Mouse (Mus musculus): ENCODE measurements around the gene Hmox1. TPM values are rescaled to one million over a fixed set of nuclear protein-coding genes. Genes with fewer than 3 reads are reported as not detected.

Hmox1 gene
- polyA plus RNA-seq, 1 experiment from 2014 or later: 21.9 TPM

DNA sequence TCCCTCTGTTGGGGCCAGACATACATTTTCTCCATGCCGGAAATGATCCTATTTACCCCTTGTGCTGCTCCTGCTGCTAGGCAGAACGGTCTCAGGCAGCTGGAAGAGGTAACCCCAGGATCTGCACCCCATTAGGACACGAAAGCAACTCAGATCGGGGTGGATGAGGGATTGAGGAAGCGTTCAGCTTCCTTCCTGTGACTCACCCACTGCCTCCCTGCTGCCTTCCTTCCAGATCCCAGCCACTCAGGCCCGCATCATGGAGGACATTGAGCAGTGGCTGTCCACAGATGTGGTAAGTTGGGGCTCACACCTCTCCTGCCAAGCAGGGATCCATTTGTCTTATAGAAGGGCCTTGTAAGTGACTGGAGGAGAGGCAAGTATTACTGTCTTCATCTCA, 26.1 kb upstream of the Hmox1 start:
- Histone ChIP-seq H3K4me1 (ENCODE audit: control insufficient read depth, insufficient read depth, low read length) (no peaks in the 10 kb centered on the region), H3K4me3 (ENCODE audit: low read length) (no peak overlapping the region), H3K27me3 (replicated peaks; ENCODE audit: control insufficient read depth, insufficient read depth, low read length) (no peaks in the 10 kb centered on the region), H3K9ac (ENCODE audit: low read depth, low read length) (no peak overlapping the region), H3K9me3 (ENCODE audit: control insufficient read depth, low read length) (no peaks in the 10 kb centered on the region), H3K36me3 (ENCODE audit: control insufficient read depth, insufficient read depth, low read length) (peaks cover 7% of the 10 kb centered on the region; the same call in 1 of the 2 replicates), H3K4me2 (ENCODE audit: low read depth, low read length) (no peak overlapping the region), H3K27ac (ENCODE audit: low read length) (no peak overlapping the region)
- WGBS: 71% methylated on average over 6 of the region's 6 CpGs
- ATAC-seq: no peak

DNA sequence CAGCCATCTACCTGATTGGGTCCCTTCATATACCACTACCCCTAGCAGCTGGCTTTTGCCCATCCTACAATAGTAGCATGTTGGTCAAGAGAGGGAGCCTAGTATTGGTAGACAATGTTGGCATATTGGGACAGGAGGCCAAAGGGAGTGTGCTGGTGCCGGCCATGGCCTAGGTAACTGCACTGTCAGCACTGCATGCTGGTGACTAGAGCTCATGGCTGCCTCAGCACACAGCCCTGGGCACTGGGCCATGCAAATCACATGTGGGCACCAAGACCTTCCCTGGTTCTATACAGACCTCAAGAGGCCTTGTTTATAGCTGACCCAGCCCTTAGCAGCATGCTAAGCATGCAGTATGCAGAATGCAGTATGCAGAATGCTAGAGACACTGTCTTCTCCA, 23.1 kb upstream of the Hmox1 start:
- 74% methylated on average over 1 of the region's 1 CpGs for WGBS
- ATAC-seq: 0 out of 2 replicates have a peak, but pooled peaks have one; percentile 6
- Histone ChIP-seq H3K27ac (ENCODE audit: low read length) (no peak overlapping the region), H3K27me3 (replicated peaks; ENCODE audit: control insufficient read depth, insufficient read depth, low read length) (no peaks in the 10 kb centered on the region), H3K4me2 (ENCODE audit: low read depth, low read length) (no peak overlapping the region), H3K9ac (ENCODE audit: low read depth, low read length) (no peak overlapping the region), H3K36me3 (ENCODE audit: control insufficient read depth, insufficient read depth, low read length) (peaks cover 7% of the 10 kb centered on the region; the same call in 1 of the 2 replicates), H3K4me3 (ENCODE audit: low read length) (no peak overlapping the region), H3K9me3 (ENCODE audit: control insufficient read depth, low read length) (no peaks in the 10 kb centered on the region), H3K4me1 (ENCODE audit: control insufficient read depth, insufficient read depth, low read length) (no peaks in the 10 kb centered on the region)

DNA sequence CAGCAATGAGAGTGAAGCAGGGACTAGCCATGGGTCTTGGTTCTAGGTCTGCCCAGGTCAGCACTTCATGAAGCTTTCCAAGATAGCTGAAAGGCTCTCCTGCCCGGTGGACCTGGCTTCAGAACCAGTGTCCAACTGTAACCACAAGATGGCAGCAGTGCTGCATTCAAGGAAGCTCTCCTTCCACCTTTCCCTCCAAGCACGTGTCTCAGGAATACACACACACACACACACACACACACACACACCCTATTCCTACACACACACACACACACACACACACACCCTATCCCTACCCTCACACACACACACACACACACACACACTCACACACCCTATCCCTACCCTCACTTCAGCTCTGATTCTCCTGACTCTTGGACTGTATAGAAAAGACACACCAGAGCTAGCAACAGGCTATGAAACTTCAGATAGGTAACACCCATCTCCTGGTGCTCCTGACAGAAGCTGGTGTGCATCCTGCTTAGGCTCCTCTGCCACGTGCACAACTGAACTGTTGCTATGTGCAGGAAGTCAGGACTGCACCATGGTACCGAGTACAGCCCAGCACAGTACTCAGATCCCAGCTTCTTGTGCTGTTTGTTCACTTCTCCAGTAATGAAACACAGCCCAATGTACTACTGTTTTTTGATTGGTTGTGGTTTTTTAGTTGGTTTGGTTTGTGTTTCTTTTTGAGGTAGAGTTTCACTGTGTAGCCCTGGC, 21.6 kb upstream of the Hmox1 start:
- no peak overlapping the region for H3K27ac ChIP-seq (ENCODE audit: low read length)
- no peak overlapping the region for H3K4me3 ChIP-seq (ENCODE audit: low read length)
- no peaks in the 10 kb centered on the region for H3K27me3 ChIP-seq (replicated peaks; ENCODE audit: control insufficient read depth, insufficient read depth, low read length)
- no peak overlapping the region for H3K4me2 ChIP-seq (ENCODE audit: low read depth, low read length)
- peak; percentile 86 for ATAC-seq
- H3K36me3 ChIP-seq (ENCODE audit: control insufficient read depth, insufficient read depth, low read length): no peaks in the 10 kb centered on the region
- 28% methylated on average over 4 of the region's 4 CpGs for WGBS
- H3K9me3 ChIP-seq (ENCODE audit: control insufficient read depth, low read length): no peaks in the 10 kb centered on the region
- no peak overlapping the region for H3K9ac ChIP-seq (ENCODE audit: low read depth, low read length)
- H3K4me1 ChIP-seq (ENCODE audit: control insufficient read depth, insufficient read depth, low read length): no peaks in the 10 kb centered on the region

DNA sequence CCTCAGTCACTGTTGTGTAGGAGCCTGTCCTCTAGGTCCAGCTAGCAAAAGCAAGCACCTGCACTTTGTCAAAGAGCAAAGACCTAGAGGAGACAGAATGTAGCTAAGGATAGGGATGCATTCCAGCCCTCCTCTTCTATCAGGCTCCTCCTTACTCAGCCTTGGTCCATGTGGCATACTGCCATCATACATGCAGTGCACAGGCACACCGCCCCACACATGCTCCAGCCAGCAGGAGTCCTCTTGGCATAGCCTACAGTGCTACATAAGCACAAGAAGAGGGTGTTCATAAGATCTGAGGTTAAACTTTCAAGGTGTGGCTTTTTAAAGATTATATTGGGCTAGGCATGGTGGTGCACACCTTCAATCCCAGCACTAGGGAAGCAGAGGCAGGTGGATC, 18.5 kb upstream of the Hmox1 start:
- Histone ChIP-seq H3K9me3 (ENCODE audit: control insufficient read depth, low read length) (no peaks in the 10 kb centered on the region), H3K4me1 (ENCODE audit: control insufficient read depth, insufficient read depth, low read length) (no peaks in the 10 kb centered on the region), H3K36me3 (ENCODE audit: control insufficient read depth, insufficient read depth, low read length) (no peaks in the 10 kb centered on the region), H3K9ac (ENCODE audit: low read depth, low read length) (no peak overlapping the region), H3K27ac (ENCODE audit: low read length) (no peak overlapping the region), H3K4me3 (ENCODE audit: low read length) (no peak overlapping the region), H3K27me3 (replicated peaks; ENCODE audit: control insufficient read depth, insufficient read depth, low read length) (no peaks in the 10 kb centered on the region), H3K4me2 (ENCODE audit: low read depth, low read length) (no peak overlapping the region)
- WGBS: 83% methylated on average over 1 of the region's 1 CpGs
- no peak for ATAC-seq

DNA sequence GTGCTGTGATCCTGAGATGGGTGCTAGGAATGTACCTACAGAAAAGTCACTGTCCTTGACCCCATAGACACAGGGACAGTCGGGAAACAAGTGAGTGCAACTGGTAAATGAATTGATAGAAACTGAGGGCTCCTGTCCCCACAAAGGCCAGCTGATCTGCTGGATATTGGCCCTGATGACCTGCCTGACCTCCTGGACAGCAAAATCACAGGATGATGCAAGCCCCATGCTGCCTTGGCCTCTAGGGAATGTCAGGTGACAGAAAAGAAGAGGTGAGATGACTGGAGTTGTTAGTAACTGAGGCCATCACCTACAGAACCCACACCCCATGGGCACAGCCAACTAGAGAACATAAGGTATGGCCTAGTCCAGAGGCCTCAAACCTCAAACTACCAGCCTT, 15.2 kb upstream of the Hmox1 start:
- ATAC-seq: no peak
- Histone ChIP-seq H3K36me3 (ENCODE audit: control insufficient read depth, insufficient read depth, low read length) (no peaks in the 10 kb centered on the region), H3K27me3 (replicated peaks; ENCODE audit: control insufficient read depth, insufficient read depth, low read length) (no peaks in the 10 kb centered on the region), H3K4me3 (ENCODE audit: low read length) (no peak overlapping the region), H3K4me1 (ENCODE audit: control insufficient read depth, insufficient read depth, low read length) (no peaks in the 10 kb centered on the region), H3K4me2 (ENCODE audit: low read depth, low read length) (no peak overlapping the region), H3K27ac (ENCODE audit: low read length) (no peak overlapping the region), H3K9ac (ENCODE audit: low read depth, low read length) (no peak overlapping the region), H3K9me3 (ENCODE audit: control insufficient read depth, low read length) (no peaks in the 10 kb centered on the region)
- 81% methylated on average over 1 of the region's 1 CpGs for WGBS

DNA sequence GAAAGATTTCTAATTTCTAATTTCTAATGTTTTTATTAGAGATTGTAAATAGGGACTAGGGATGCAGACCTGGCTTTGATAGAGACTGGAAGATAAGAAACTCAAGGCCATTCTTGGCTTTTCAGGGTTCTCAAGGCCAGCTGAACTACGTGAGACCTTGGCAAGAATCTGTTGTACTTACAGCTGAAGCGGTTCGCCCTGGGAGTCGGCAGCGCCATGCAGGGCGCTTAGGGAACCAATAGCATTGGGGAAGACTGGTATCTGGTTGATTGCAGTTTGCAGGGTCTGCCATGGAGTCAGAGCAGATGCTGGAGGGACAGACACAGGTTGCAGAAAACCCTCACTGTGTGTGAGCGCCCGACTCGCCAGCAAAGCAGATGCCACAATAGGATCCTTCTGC, 14.6 kb upstream of the Hmox1 start:
- Histone ChIP-seq H3K36me3 (ENCODE audit: control insufficient read depth, insufficient read depth, low read length) (no peaks in the 10 kb centered on the region), H3K27ac (ENCODE audit: low read length) (no peak overlapping the region), H3K4me1 (ENCODE audit: control insufficient read depth, insufficient read depth, low read length) (no peaks in the 10 kb centered on the region), H3K27me3 (replicated peaks; ENCODE audit: control insufficient read depth, insufficient read depth, low read length) (no peaks in the 10 kb centered on the region), H3K4me2 (ENCODE audit: low read depth, low read length) (no peak overlapping the region), H3K9me3 (ENCODE audit: control insufficient read depth, low read length) (no peaks in the 10 kb centered on the region), H3K9ac (ENCODE audit: low read depth, low read length) (no peak overlapping the region), H3K4me3 (ENCODE audit: low read length) (no peak overlapping the region)
- ATAC-seq: no peak
- WGBS: 92% methylated on average over 9 of the region's 9 CpGs

DNA sequence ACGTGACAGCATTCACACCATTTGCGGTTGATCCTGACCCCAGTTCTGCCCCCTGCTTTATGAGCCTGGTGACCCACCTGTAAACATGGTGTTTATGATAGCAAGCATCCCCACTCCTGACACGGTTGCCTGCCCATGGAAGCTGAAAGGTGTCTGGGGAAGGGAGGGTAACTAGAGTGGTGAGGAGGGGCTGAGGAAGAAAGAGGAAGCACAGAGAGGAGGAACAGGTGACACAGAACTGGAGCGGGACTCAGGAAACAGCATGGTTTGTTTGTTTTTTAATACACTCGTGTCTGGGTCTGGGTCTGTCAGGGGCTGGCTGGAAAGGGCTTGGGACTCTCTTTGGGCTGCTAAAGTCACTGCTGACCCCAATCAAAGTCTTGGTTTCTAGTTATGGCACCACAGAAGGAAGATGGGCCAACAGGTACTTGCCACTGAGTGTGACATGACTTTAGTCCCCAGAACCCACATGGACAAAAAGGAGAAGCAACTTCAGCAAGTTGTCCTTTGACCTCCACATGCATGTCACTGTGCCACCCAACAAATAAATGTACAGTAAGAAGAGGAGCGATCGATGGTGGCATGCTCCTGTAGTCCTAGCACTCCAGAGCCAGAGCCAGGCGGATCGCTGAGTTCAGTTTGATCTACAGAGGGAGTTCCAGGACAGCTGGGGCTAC, 11.9 kb upstream of the Hmox1 start:
- H3K4me3 ChIP-seq (ENCODE audit: low read length): no peak overlapping the region
- H3K9ac ChIP-seq (ENCODE audit: low read depth, low read length): no peak overlapping the region
- WGBS: 72% methylated on average over 9 of the region's 9 CpGs

DNA sequence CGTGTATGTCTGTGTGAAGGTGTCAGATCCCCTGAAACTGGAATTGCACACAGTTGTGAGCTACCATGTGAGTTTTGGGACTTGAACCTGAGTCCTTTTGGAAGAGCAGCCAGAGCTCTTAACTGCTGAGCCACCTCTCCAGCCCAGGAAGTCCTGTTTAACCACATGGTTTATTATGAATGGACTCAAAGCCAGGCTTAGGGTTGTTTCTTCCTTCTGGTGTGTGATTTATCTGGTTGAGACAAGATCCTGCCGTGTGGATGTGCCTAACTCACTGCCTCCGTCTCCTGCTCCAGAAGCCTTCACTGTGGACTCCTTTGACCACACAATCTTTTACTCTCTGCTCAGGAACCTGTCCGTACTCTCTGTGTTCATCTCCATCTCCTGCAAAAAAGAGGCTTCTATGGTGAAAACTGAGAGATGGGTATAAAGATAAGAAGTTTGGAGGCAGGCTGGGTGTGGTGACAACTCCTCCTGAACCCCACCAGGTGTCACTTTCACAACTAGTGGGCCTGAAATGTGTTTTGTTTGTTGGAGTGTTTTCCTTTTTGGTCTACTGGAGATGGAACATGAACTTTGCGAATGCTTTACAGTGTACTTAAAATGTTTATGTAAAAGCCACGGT, 11.1 kb upstream of the Hmox1 start:
- no peaks in the 10 kb centered on the region for H3K27me3 ChIP-seq (replicated peaks; ENCODE audit: control insufficient read depth, insufficient read depth, low read length)
- WGBS: 71% methylated on average over 6 of the region's 6 CpGs

More for the DNA sequence above, 11.9 kb upstream of the Hmox1 start:
- H3K4me2 ChIP-seq (ENCODE audit: low read depth, low read length): no peak overlapping the region
- no peaks in the 10 kb centered on the region for H3K9me3 ChIP-seq (ENCODE audit: control insufficient read depth, low read length)
- H3K4me1 ChIP-seq (ENCODE audit: control insufficient read depth, insufficient read depth, low read length): no peaks in the 10 kb centered on the region
- H3K27ac ChIP-seq (ENCODE audit: low read length): no peak overlapping the region
- no peak for ATAC-seq
- H3K27me3 ChIP-seq (replicated peaks; ENCODE audit: control insufficient read depth, insufficient read depth, low read length): no peaks in the 10 kb centered on the region
- H3K36me3 ChIP-seq (ENCODE audit: control insufficient read depth, insufficient read depth, low read length): no peaks in the 10 kb centered on the region

DNA sequence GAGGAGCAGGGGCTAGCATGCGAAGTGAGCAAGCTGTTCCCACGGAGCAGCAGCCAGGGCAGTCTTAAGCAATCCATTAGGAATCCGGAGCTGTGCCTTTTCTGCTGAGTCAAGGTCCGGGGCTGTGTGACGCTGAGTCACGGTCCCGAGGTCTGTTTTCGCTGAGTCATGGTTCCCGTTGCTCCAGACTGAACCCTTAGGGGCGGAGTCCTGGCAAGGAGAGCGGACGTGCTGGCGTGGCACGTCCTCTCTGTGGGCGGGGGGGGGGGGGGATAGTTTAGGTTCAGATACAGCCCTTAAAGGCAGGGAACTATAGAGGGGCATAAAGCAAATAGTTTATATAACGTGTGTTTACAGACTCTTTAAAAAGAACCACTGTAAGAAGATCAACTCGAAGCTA, 9.6 kb upstream of the Hmox1 start:
- peak; percentile 95 for ATAC-seq
- Histone ChIP-seq H3K9me3 (ENCODE audit: control insufficient read depth, low read length) (no peaks in the 10 kb centered on the region), H3K27me3 (replicated peaks; ENCODE audit: control insufficient read depth, insufficient read depth, low read length) (no peaks in the 10 kb centered on the region), H3K4me3 (ENCODE audit: low read length) (peak overlapping the region; percentile 31; the same call in 1 of the 2 replicates), H3K4me1 (ENCODE audit: control insufficient read depth, insufficient read depth, low read length) (no peaks in the 10 kb centered on the region), H3K27ac (ENCODE audit: low read length) (no peak overlapping the region), H3K9ac (ENCODE audit: low read depth, low read length) (no peak overlapping the region), H3K4me2 (ENCODE audit: low read depth, low read length) (peak overlapping the region; percentile 49), H3K36me3 (ENCODE audit: control insufficient read depth, insufficient read depth, low read length) (no peaks in the 10 kb centered on the region)
- WGBS: 3% methylated on average over 16 of the region's 17 CpGs

More for the DNA sequence above, 11.1 kb upstream of the Hmox1 start:
- Histone ChIP-seq H3K4me3 (ENCODE audit: low read length) (no peak overlapping the region), H3K27ac (ENCODE audit: low read length) (no peak overlapping the region), H3K9ac (ENCODE audit: low read depth, low read length) (no peak overlapping the region), H3K4me2 (ENCODE audit: low read depth, low read length) (no peak overlapping the region), H3K36me3 (ENCODE audit: control insufficient read depth, insufficient read depth, low read length) (no peaks in the 10 kb centered on the region), H3K4me1 (ENCODE audit: control insufficient read depth, insufficient read depth, low read length) (no peaks in the 10 kb centered on the region), H3K9me3 (ENCODE audit: control insufficient read depth, low read length) (no peaks in the 10 kb centered on the region)
- ATAC-seq: no peak

Measured in intestine, embryonic 16.5 days (tissue).